Mouse (Mus musculus) ES-Bruce4 (cell line): ENCODE measurements around the gene Snx9. TPM values are rescaled to one million over a fixed set of nuclear protein-coding genes. Genes with fewer than 3 reads are reported as not detected.

ENCODE experiments used
- H3K27ac ChIP-seq: 2 replicates; pipeline ENCODE4 v1.5.1; 2012; ENCODE audit warnings: low read length, inconsistent platforms; ENCODE audit not compliant: insufficient read depth
- H3K27me3 ChIP-seq: 2 replicates; pipeline ENCODE4 v1.6.1; 2012; ENCODE audit warnings: mild to moderate bottlenecking, low read length, inconsistent platforms; ENCODE audit not compliant: control insufficient read depth, poor library complexity, insufficient read depth, severe bottlenecking
- H3K36me3 ChIP-seq: 2 replicates; pipeline ENCODE4 v1.6.1; 2012; ENCODE audit warnings: inconsistent platforms, mild to moderate bottlenecking, low read length, moderate library complexity; ENCODE audit not compliant: control insufficient read depth, poor library complexity, insufficient read depth, severe bottlenecking
- H3K4me1 ChIP-seq: one replicate; pipeline ENCODE4 v1.8.1; 2011; ENCODE audit warnings: low read length; ENCODE audit not compliant: control insufficient read depth, insufficient read depth
- H3K4me3 ChIP-seq: 2 replicates; pipeline ENCODE4 v1.5.1; 2011; ENCODE audit warnings: low read depth, mild to moderate bottlenecking, low read length
- H3K9ac ChIP-seq: 2 replicates; pipeline ENCODE4 v1.6.1; 2012; ENCODE audit warnings: low read depth, mild to moderate bottlenecking, inconsistent platforms; ENCODE audit not compliant: poor library complexity, severe bottlenecking
- H3K9me3 ChIP-seq: replicated peaks from 2 replicates; pipeline ENCODE4 v1.6.1; 2012; ENCODE audit warnings: mild to moderate bottlenecking, low read length, inconsistent platforms; ENCODE audit not compliant: control insufficient read depth, poor library complexity, insufficient read depth, severe bottlenecking
- CTCF ChIP-seq: IDR thresholded peaks from one replicate; pipeline ENCODE4 v1.8.1; 2011; ENCODE audit warnings: low read depth, low read length
- EP300 ChIP-seq: IDR thresholded peaks from 2 replicates; pipeline ENCODE4 v1.6.1; 2011; ENCODE audit warnings: low read depth, low read length; ENCODE audit not compliant: insufficient read depth
- POLR2A ChIP-seq: IDR thresholded peaks from one replicate; pipeline ENCODE4 v1.8.1; 2011; ENCODE audit warnings: low read length; ENCODE audit not compliant: insufficient read depth
- polyA plus RNA-seq: library from polyadenylated mRNA; stranded (reverse); fragments of >200 nt; gene quantifications from 2 replicates; pipeline ENCODE4 v1.2.4, GENCODE M21; 2011; ENCODE audit warnings: low read depth; ENCODE audit not compliant: missing spikeins, insufficient read depth, insufficient read length

The Snx9 gene
- polyA plus RNA-seq, 1 experiment = 46.8 TPM

- Histone ChIP-seq H3K9me3 (no peaks in the 10 kb centered on the region), H3K4me3 (no peak overlapping the region), H3K4me1 (no peaks in the 10 kb centered on the region), H3K9ac (no peak overlapping the region), H3K27ac (no peak overlapping the region), H3K36me3 (no peaks in the 10 kb centered on the region), H3K27me3 (no peaks in the 10 kb centered on the region)
- TF ChIP-seq POLR2A (no peak), CTCF (no peak), EP300 (no peak)
These were observed 68.6 kb downstream of the Snx9 start for GRCm38 (mm10) chr17:5909681-5910080.

- H3K36me3 ChIP-seq = no peaks in the 10 kb centered on the region
These were observed 70.5 kb downstream of the Snx9 start for GRCm38 (mm10) chr17:5911591-5911990.

GRCm38 (mm10) chr17:5912797-5913196 lies 71.7 kb downstream of the Snx9 start:
- H3K27me3 ChIP-seq = no peaks in the 10 kb centered on the region
- no peaks in the 10 kb centered on the region for H3K9me3 ChIP-seq
- TF ChIP-seq CTCF (no peak), EP300 (no peak), POLR2A (no peak)
- no peaks in the 10 kb centered on the region for H3K36me3 ChIP-seq
- H3K4me1 ChIP-seq = no peaks in the 10 kb centered on the region
- H3K27ac ChIP-seq = no peak overlapping the region
- H3K4me3 ChIP-seq = no peak overlapping the region
- no peak overlapping the region for H3K9ac ChIP-seq

More at GRCm38 (mm10) chr17:5911591-5911990, 70.5 kb downstream of the Snx9 start:
- TF ChIP-seq EP300 (no peak), CTCF (no peak), POLR2A (no peak)
- Histone ChIP-seq H3K4me1 (no peaks in the 10 kb centered on the region), H3K4me3 (no peak overlapping the region), H3K27me3 (no peaks in the 10 kb centered on the region), H3K9me3 (no peaks in the 10 kb centered on the region), H3K27ac (no peak overlapping the region), H3K9ac (no peak overlapping the region)

- no peak overlapping the region for H3K4me3 ChIP-seq
- H3K9me3 ChIP-seq = no peaks in the 10 kb centered on the region
- H3K27me3 ChIP-seq = no peaks in the 10 kb centered on the region
- no peaks in the 10 kb centered on the region for H3K36me3 ChIP-seq
- no peak overlapping the region for H3K9ac ChIP-seq
- no peak overlapping the region for H3K27ac ChIP-seq
- no peaks in the 10 kb centered on the region for H3K4me1 ChIP-seq
- TF ChIP-seq CTCF = no peak
These were observed 73.1 kb downstream of the Snx9 start for GRCm38 (mm10) chr17:5914217-5914616.

GRCm38 (mm10) chr17:5921954-5922353 lies 80.8 kb downstream of the Snx9 start:
- H3K9ac ChIP-seq = no peak overlapping the region
- no peaks in the 10 kb centered on the region for H3K36me3 ChIP-seq
- no peaks in the 10 kb centered on the region for H3K9me3 ChIP-seq
- TF ChIP-seq POLR2A = no peak
- no peak for TF ChIP-seq CTCF
- H3K4me1 ChIP-seq = no peaks in the 10 kb centered on the region
- no peak overlapping the region for H3K4me3 ChIP-seq
- H3K27me3 ChIP-seq = no peaks in the 10 kb centered on the region
- H3K27ac ChIP-seq = no peak overlapping the region

GRCm38 (mm10) chr17:5923281-5923680 lies 82.2 kb downstream of the Snx9 start:
- H3K27ac ChIP-seq = no peak overlapping the region
- no peaks in the 10 kb centered on the region for H3K27me3 ChIP-seq
- H3K4me3 ChIP-seq = no peak overlapping the region
- no peaks in the 10 kb centered on the region for H3K36me3 ChIP-seq
- no peaks in the 10 kb centered on the region for H3K4me1 ChIP-seq
- TF ChIP-seq POLR2A (no peak), EP300 (no peak), CTCF (peak; percentile 66)
- H3K9me3 ChIP-seq = no peaks in the 10 kb centered on the region
- no peak overlapping the region for H3K9ac ChIP-seq
